Comparison of ENCODE assay signal across 15 mouse cellular contexts in the genomic region with DNA sequence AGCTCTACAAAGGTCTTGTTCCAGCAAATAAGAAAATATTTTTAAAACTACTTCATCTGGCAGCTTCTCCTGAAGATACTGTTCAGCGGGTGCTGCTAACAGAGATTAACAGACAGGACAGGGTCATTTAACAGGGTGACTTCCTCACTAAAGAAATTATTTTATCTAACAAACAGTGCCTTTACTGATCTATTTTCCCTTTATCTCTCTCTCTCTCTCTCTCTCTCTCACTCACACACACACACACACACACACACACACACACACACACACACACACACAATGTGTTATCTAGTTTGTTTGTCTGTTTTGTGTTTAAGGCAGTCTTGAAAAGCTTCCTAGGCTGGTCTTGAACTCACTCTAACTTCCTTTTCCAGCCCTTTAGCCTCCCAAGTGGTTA.
"Had no signal": no experiment of that assay in that cellular context is flagged by ENCODE, and none has a peak within 500 bp of the region (broad histone marks: within the 10 kb centered on the region; RNA-seq: fewer than 3 reads in every experiment).

No protein-coding gene starts in this region.

- H3K4me3 ChIP-seq: midbrain, embryonic 13.5 days; midbrain, embryonic 15.5 days; neural tube, embryonic 12.5 days; stomach, embryonic 15.5 days had no signal

- H3K27me3 ChIP-seq: midbrain, embryonic 13.5 days; midbrain, embryonic 15.5 days; neural tube, embryonic 12.5 days; stomach, embryonic 15.5 days had no signal

- H3K9me3 ChIP-seq: midbrain, embryonic 13.5 days; midbrain, embryonic 15.5 days; neural tube, embryonic 12.5 days; stomach, embryonic 15.5 days had no signal

- H3K9ac ChIP-seq: liver, embryonic 14.5 days; lung, embryonic 14.5 days; midbrain, embryonic 13.5 days; midbrain, embryonic 15.5 days; neural tube, embryonic 12.5 days; stomach, embryonic 15.5 days had no signal

- ATAC-seq: midbrain, embryonic 13.5 days; midbrain, embryonic 15.5 days had no signal

- H3K4me2 ChIP-seq: lung, embryonic 14.5 days; midbrain, embryonic 11.5 days; midbrain, embryonic 13.5 days; midbrain, embryonic 15.5 days; neural tube, embryonic 12.5 days; stomach, embryonic 15.5 days had no signal

- DNase-seq: lung, adult 18-20 months; lung, embryonic 14.5 days; lung, postnatal 10 days; lung, postnatal 4 days; right cerebral cortex, postnatal 14 days; thymus, adult 2 months; thymus, postnatal 14 days; thymus, postnatal 36 days had no signal

- H3K27ac ChIP-seq: liver, embryonic 14.5 days; midbrain, embryonic 13.5 days; midbrain, embryonic 15.5 days; neural tube, embryonic 12.5 days; stomach, embryonic 15.5 days; stomach, postnatal 0 days had no signal

- H3K4me1 ChIP-seq: neural tube, embryonic 12.5 days; stomach, embryonic 15.5 days had no signal
